Mouse (Mus musculus) liver, postnatal 0 days (tissue): ENCODE measurements around the gene Rpl9.

Experiments
- CTCF ChIP-seq: sonication (generic); IDR thresholded peaks from 2 replicates; pipeline ENCODE4 v1.5.1; 2016; ENCODE audit warnings: antibody characterized with exemption, low read depth
- EP300 ChIP-seq: IDR thresholded peaks from 2 replicates; pipeline ENCODE4 v1.6.1; 2016; ENCODE audit warnings: antibody characterized with exemption, low read depth, mild to moderate bottlenecking

DNA sequence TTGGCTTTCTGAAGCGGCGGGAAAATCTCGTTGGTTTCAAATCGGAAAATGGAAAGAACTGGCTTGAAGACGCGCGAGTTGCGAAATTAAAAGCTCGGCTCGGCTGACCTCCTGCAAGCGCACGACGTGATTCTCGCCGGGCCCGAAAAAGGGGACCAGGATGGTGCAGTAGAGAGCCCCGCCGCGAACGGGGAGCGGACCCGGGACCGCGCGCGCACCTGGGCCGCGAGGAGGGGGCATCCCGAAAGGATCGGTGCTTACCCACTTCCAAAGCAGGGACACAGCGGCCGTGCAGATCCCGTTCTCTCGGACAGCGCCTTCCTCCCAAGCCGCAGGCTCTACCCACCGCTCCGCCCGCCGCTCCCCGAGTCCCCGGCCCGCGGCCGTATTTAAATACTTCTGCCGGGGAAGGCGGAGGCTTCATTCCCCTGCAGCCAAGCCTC, 44.1 kb upstream of the Rpl9 start:
- TF ChIP-seq CTCF = no peak
- TF ChIP-seq EP300 = no peak
